Mouse (Mus musculus) liver, embryonic 11.5 days (tissue): ENCODE measurements around the gene Ifi35. TPM values are rescaled to one million over a fixed set of nuclear protein-coding genes. Genes with fewer than 3 reads are reported as not detected.
"Not testable (repeated sequence)": the region's sequence is repeated elsewhere in the genome, so short reads cannot be mapped to it uniquely, and the experiment has no call there.

ENCODE experiments used
- ATAC-seq: fragments of 200-750 bp; cut with Nextera tagmentation; replicated peaks from 2 replicates; pipeline ENCODE4 v1.8.0; 2017; ENCODE audit warnings: moderate number of reproducible peaks, mild to moderate bottlenecking, moderate TSS enrichment, moderate library complexity; ENCODE audit not compliant: low FRiP score
- DNase-seq: peaks from one replicate; pipeline ENCODE4 v3.0.0-alpha.2; 2017; ENCODE audit warnings: low spot score
- H3K27ac ChIP-seq: fragments of 300-500 bp; sonication (generic); 2 replicates; pipeline ENCODE4 v1.5.1; 2014; ENCODE audit warnings: mild to moderate bottlenecking, low read depth, low read length, control low read depth
- H3K27me3 ChIP-seq: fragments of 300-500 bp; sonication (generic); replicated peaks from 2 replicates; pipeline ENCODE4 v1.6.1; 2014; ENCODE audit warnings: low read length, mixed read lengths; ENCODE audit not compliant: control insufficient read depth, insufficient read depth
- H3K36me3 ChIP-seq: fragments of 300-500 bp; sonication (generic); 2 replicates; pipeline ENCODE4 v1.6.1; 2014; ENCODE audit warnings: mild to moderate bottlenecking, low read length, moderate library complexity, mixed read lengths; ENCODE audit not compliant: control insufficient read depth, insufficient read depth
- H3K4me1 ChIP-seq: fragments of 300-500 bp; sonication (generic); replicated peaks from 2 replicates; pipeline ENCODE4 v1.6.1; 2014; ENCODE audit warnings: low read length, mixed read lengths; ENCODE audit not compliant: control insufficient read depth, insufficient read depth
- H3K4me2 ChIP-seq: fragments of 300-500 bp; sonication (generic); 2 replicates; pipeline ENCODE4 v1.6.1; 2014; ENCODE audit warnings: mild to moderate bottlenecking, control low read depth, moderate library complexity
- H3K4me3 ChIP-seq: fragments of 300-500 bp; sonication (generic); 2 replicates; pipeline ENCODE4 v1.5.1; 2014; ENCODE audit warnings: low read depth, low read length, control low read depth
- H3K9ac ChIP-seq: fragments of 300-500 bp; sonication (generic); 2 replicates; pipeline ENCODE4 v1.6.1; 2014; ENCODE audit warnings: low read depth, low read length, control low read depth
- H3K9me3 ChIP-seq: fragments of 300-500 bp; sonication (generic); 2 replicates; pipeline ENCODE4 v1.6.1; 2016; ENCODE audit warnings: low read length, inconsistent platforms, mixed read lengths; ENCODE audit not compliant: control insufficient read depth
- WGBS: fragments of 180-500 bp; shearing (Covaris S2); extraction: QIAGEN DNeasy Blood & Tissue Kit; methylation state at CpG from one replicate; pipeline ENCODE4 v1.1.7; 2014; 5-methylcytosine and 5-hydroxymethylcytosine counted together
- polyA plus RNA-seq: library from polyadenylated mRNA; unstranded; fragments of >200 nt; fragmentation: Nextera tagmentation; extraction: Ambion mirVana; gene quantifications from 2 replicates; pipeline ENCODE4 v1.2.1, GENCODE M21; 2014

Ifi35 gene
- polyA plus RNA-seq, 1 experiment from 2014 or later = 34.6 TPM

DNA sequence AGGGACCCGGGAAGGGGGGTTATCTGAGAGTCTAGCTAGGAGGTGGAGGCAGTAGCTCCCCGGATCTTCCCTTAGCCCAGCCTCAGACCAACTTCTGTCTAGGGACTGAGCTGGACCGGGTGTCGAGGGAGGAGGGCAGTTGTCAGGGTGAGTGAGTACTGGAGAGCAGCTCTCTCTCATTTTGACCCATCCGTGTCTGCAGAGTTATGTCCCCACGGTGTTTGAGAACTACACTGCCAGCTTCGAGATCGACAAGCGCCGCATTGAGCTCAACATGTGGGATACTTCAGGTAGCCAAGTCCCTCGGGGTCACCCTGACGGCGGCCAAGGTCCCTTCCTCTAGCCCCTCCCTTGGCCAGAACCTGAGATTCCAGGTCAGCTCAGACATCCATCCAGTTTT is 20.5 kb downstream of the Ifi35 start:
- peak overlapping the region; percentile 100 for H3K4me2 ChIP-seq
- peak overlapping the region; percentile 65 for H3K9ac ChIP-seq
- H3K27ac ChIP-seq = no peak overlapping the region
- no peaks in the 10 kb centered on the region for H3K9me3 ChIP-seq
- ATAC-seq = no peak
- DNase-seq = no peak
- H3K4me1 ChIP-seq = peaks cover 36% of the 10 kb centered on the region
- WGBS = 6% methylated on average over 13 of the region's 13 CpGs
- 0 out of 2 replicates have a peak, but pooled peaks cover under 1% of the 10 kb centered on the region for H3K36me3 ChIP-seq
- H3K4me3 ChIP-seq = peak overlapping the region; percentile 66
- H3K27me3 ChIP-seq = 0 out of 2 replicates have a peak, but pooled peaks cover 2% of the 10 kb centered on the region

DNA sequence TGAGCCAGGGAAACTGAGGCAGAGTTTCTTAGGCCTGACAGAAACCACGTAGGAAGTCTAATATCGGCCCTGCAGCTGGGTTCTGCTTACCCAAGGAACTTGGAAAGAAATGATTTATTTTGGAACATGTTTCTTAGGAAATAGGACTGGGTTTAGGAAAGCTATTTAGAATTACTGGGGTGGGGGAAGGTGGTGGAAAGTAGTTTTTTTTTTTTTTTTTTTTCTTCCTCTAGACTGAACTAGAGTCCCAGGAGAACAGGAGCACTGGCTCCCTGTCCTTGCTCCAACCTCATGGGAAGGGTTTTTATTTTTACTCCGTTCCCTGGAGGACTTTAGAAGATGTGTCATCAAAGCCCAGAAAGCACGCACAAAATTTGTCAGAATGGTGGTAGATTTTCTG is 20.9 kb downstream of the Ifi35 start:
- Histone ChIP-seq H3K9ac (no peak overlapping the region), H3K27me3 (0 out of 2 replicates have a peak, but pooled peaks cover 2% of the 10 kb centered on the region), H3K36me3 (no peaks in the 10 kb centered on the region), H3K27ac (no peak overlapping the region), H3K4me1 (peaks cover 32% of the 10 kb centered on the region), H3K4me2 (peak overlapping the region; percentile 100), H3K4me3 (peak overlapping the region; percentile 66), H3K9me3 (no peaks in the 10 kb centered on the region)
- 61% methylated on average over 4 of the region's 4 CpGs for WGBS
- DNase-seq (no peak), ATAC-seq (no peak)

DNA sequence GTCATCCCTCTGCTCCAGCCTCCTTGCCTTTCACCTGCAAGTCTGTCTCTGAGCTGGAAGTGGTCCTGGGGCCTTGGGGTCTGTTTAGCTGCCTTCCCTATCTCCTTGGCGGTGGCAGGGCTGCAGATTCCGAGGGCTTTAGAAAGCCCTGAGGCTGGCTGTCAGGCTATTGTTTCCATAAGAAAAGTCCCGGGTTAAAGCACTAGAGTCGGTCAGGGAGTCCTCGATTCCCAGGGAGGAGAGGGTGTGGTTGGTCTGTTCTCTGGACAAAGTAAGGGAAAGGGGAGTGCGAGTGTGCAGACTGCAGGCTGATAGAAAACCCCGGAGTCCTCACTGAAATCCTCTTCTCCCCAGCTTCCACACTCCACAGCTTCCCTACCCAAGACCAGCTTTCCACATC is 22.0 kb downstream of the Ifi35 start:
- Histone ChIP-seq H3K27ac (no peak overlapping the region), H3K4me2 (no peak overlapping the region)

DNA sequence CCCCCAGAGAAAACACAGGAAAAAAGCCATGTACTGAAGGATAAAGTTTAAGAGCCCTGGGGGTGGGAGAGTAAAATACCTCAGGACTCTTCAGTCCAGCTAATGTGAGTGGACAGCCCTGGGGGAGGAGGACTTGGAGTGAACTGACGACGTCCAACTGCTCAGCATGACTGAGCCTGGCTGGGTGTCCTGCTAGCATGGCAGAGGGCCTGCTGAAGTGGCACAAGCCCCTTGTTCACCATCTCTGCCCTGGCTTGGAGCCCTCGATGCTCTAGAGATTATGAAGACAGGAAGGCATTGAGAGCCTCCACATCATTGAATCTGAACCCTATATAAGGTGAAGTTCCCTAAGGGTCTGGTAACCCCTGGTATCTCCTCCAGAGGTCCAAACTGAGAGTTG is 23.7 kb downstream of the Ifi35 start:
- Histone ChIP-seq H3K9me3 (no peaks in the 10 kb centered on the region), H3K27me3 (0 out of 2 replicates have a peak, but pooled peaks cover 2% of the 10 kb centered on the region), H3K36me3 (no peaks in the 10 kb centered on the region), H3K4me3 (no peak overlapping the region), H3K9ac (no peak overlapping the region), H3K4me1 (peaks cover 6% of the 10 kb centered on the region; the same call in 1 of the 2 replicates), H3K4me2 (no peak overlapping the region), H3K27ac (no peak overlapping the region)
- 78% methylated on average over 3 of the region's 3 CpGs for WGBS
- ATAC-seq (no peak), DNase-seq (no peak)

More for the DNA sequence above, 22.0 kb downstream of the Ifi35 start:
- Histone ChIP-seq H3K27me3 (0 out of 2 replicates have a peak, but pooled peaks cover 2% of the 10 kb centered on the region), H3K4me1 (peaks cover 21% of the 10 kb centered on the region), H3K9me3 (no peaks in the 10 kb centered on the region), H3K4me3 (no peak overlapping the region), H3K9ac (no peak overlapping the region), H3K36me3 (no peaks in the 10 kb centered on the region)
- DNase-seq (no peak), ATAC-seq (no peak)
- 62% methylated on average over 7 of the region's 7 CpGs for WGBS

DNA sequence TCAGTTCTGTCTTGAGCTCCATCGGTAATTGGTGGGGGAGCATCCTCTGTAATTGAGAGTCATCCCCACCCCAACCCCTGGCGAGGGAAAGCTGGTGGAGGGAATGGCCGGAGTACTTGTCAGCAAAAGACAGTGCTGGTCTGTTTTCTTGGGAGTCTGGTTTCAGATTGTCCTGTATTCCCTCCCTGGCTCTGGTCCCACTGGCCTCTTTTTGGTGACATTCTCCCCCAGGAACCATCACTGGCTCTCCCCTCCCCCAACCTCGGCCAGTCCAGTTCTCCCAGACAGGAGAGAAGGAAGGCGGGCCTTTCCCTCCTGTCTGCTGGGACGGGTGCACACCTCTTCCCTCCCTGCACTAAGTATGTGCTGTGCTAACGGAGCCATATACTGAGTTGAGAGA is 24.1 kb downstream of the Ifi35 start:
- no peak overlapping the region for H3K27ac ChIP-seq
- H3K4me3 ChIP-seq = no peak overlapping the region
- H3K4me1 ChIP-seq = peaks cover 6% of the 10 kb centered on the region; the same call in 1 of the 2 replicates
- H3K27me3 ChIP-seq = 0 out of 2 replicates have a peak, but pooled peaks cover 2% of the 10 kb centered on the region
- no peaks in the 10 kb centered on the region for H3K36me3 ChIP-seq
- DNase-seq (no peak), ATAC-seq (no peak)
- H3K4me2 ChIP-seq = no peak overlapping the region
- 58% methylated on average over 7 of the region's 7 CpGs for WGBS
- H3K9ac ChIP-seq = no peak overlapping the region
- H3K9me3 ChIP-seq = no peaks in the 10 kb centered on the region

DNA sequence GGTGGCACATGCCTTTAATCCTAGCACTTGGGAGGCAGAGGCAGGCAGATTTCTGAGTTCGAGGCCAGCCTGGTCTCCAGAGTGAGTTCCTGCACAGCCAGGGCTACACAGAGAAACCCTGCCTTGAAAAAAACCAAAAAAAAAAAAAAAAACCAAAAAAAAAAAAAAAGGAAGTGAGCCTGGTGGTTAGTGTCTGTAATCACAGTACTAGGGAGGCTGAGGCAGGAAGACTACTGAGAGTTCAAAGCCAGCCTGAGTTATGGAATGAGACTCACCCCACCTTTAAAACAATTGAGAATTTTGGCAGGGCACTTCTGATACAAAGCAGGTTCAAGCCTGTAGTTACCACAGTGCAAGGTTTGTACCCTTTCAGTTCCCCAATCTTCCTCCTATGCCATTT is 25.5 kb downstream of the Ifi35 start:
- 70% methylated on average over 1 of the region's 1 CpGs for WGBS
- not testable (repeated sequence) for H3K9me3 ChIP-seq, H3K4me3 ChIP-seq, H3K27me3 ChIP-seq, H3K9ac ChIP-seq, H3K27ac ChIP-seq, ATAC-seq, DNase-seq, H3K36me3 ChIP-seq, H3K4me2 ChIP-seq, H3K4me1 ChIP-seq

DNA sequence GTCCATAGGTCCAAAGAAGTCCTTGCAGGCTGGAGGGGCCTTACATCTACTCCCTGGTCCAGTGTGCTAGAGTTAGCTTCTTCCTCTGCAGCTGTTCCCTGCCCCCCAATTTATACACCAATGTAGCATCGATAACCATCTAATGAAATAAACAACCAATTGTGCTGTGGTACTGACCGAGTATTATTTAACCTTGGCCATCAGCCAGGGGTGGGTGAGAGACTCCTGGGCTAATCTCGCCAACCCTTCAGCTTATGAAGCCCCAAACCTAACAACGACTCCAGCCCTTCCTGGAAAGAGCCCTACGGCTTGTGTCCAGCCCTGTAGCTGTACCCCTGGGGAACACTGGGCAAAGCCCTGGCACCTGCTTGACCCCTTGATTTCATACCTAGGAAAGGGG is 26.1 kb downstream of the Ifi35 start:
- H3K27me3 ChIP-seq = 0 out of 2 replicates have a peak, but pooled peaks cover 2% of the 10 kb centered on the region
- H3K4me3 ChIP-seq = no peak overlapping the region
- peaks cover 5% of the 10 kb centered on the region for H3K4me1 ChIP-seq
- H3K36me3 ChIP-seq = no peaks in the 10 kb centered on the region
- 75% methylated on average over 5 of the region's 5 CpGs for WGBS
- no peaks in the 10 kb centered on the region for H3K9me3 ChIP-seq
- H3K27ac ChIP-seq = no peak overlapping the region
- no peak for DNase-seq
- no peak overlapping the region for H3K9ac ChIP-seq
- ATAC-seq = no peak
- H3K4me2 ChIP-seq = no peak overlapping the region

DNA sequence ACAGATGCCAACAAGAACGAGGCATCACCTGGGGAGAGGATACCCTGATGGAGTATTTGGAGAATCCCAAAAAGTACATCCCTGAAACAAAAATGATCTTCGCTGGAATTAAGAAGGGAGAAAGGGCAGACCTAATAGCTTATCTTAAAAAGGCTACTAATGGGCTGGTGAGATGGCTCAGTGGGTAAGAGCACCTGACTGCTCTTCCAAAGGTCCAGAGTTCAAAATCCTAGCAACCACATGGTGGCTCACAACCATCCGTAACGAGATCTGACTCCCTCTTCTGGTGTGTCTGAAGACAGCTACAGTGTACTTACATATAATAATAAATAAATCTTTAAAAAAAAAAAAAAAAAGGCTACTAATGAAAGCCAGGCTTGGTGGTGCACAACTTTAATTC is 28.2 kb downstream of the Ifi35 start:
- H3K4me2 ChIP-seq, DNase-seq, H3K27ac ChIP-seq, H3K36me3 ChIP-seq, H3K27me3 ChIP-seq, H3K4me3 ChIP-seq, H3K9ac ChIP-seq, H3K4me1 ChIP-seq, H3K9me3 ChIP-seq, ATAC-seq: not testable (repeated sequence)
- WGBS = 85% methylated on average over 4 of the region's 4 CpGs

DNA sequence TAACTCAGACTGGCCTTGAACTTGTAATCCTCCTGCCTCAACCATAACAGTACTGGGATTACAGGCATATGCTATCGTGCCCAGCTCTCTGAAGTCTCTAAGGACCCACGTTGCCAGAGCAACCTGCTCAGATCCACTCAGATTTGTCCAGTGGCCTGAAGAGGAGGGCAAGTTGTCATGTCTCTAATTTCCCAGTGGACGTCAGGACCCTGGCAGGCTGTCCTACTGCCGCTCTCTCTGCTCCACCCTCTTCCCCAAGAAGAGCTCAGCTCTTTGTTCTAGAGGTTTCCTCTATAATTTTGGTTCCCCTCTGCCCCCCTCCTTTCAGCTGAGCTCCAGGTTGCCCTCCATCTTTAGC is 29.0 kb downstream of the Ifi35 start:
- WGBS = 58% methylated on average over 4 of the region's 4 CpGs
- Histone ChIP-seq H3K9ac (no peak overlapping the region), H3K27me3 (0 out of 2 replicates have a peak, but pooled peaks cover 2% of the 10 kb centered on the region), H3K36me3 (no peaks in the 10 kb centered on the region), H3K4me3 (no peak overlapping the region), H3K4me2 (no peak overlapping the region), H3K9me3 (no peaks in the 10 kb centered on the region), H3K27ac (no peak overlapping the region), H3K4me1 (peaks cover 8% of the 10 kb centered on the region)
- DNase-seq = no peak
- ATAC-seq = no peak
